Mouse (Mus musculus) adrenal gland, postnatal 14 days (tissue): Measurements from ENCODE around the gene Vmn1r152. TPM values are rescaled to one million over a fixed set of nuclear protein-coding genes. Genes with fewer than 3 reads are reported as not detected.
"Not testable (repeated sequence)": the region's sequence is repeated elsewhere in the genome, so short reads cannot be mapped to it uniquely, and the experiment has no call there.

Experiments
- DNase-seq: peaks from one replicate; pipeline ENCODE4 v3.0.0; 2021; ENCODE audit warnings: mixed read lengths
- long read RNA-seq, 2 experiments: library from polyadenylated mRNA; stranded (forward); transcript quantifications; one replicate each; pipeline ENCODE4 v2.0.0; 2021
- total RNA-seq: library from RNA; stranded (reverse); gene quantifications from 2 replicates; pipeline ENCODE4 v1.2.3, GENCODE M21; 2021

Gene Vmn1r152
- not detected in 2 replicates for total RNA-seq
- long read RNA-seq, experiment 1, result 0 reads
- long read RNA-seq, experiment 2, result 0 reads

DNA sequence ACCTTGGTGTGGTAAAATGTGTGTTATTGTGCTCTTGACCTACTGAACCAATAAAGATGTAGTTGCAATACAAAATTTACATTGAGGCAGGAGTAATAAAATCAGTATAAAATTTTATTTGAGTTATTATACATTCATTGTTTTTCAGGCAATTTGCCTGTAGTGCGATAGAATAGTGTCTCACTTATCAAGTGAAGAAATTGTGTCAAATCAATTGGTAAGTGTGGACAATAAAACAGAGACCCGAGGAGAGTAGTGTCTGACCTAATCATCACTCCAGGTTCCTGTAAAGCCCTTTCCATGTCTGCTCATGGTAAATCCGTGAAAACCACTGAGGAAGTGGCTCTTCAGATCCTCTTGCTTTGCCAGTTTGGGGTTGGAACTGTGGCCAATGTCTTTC, at the start of gene Vmn1r152:
Gene Vmn1r152 (plus strand): TSS at position 301 of the 400 bp plus-strand sequence.
- not testable (repeated sequence) for DNase-seq

DNA sequence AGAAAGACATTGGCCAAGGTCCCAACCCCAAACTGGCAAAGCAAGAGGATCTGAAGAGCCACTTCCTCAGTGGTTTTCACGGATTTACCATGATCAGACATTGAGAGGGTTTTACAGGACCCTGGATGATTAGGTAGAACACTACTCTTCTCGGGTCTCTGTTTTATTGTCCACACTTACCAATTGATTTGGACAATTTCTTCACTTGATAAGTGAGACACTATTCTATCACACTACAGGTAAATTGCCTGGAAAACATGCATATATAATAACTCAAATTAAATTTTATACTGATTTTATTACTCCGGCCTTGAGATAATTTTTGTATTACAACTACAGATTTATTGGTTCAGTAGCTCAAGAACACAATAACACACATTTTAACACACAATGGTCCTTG, 23.2 kb upstream of the Vmn1r152 start, which contains the start of gene Vmn1r151:
Gene Vmn1r151 (minus strand): TSS at position 101 of the 400 bp plus-strand sequence.
- DNase-seq, result not testable (repeated sequence)

- DNase-seq, result not testable (repeated sequence)
Measured at GRCm38 (mm10) chr7:22534787-22535186, 12.0 kb downstream of the Vmn1r152 start, which contains the start of gene Gm8677. TSS of gene Gm8677 (minus strand) at chr7:22534887.

GRCm38 (mm10) chr7:22565243-22565642, 42.5 kb downstream of the Vmn1r152 start, which contains the start of gene Gm4201:
TSS of gene Gm4201 (minus strand) at chr7:22565343.
- not testable (repeated sequence) for DNase-seq

Other genes starting within 250 kb of the Vmn1r152 start
- gene Gm4187, start 193.2 kb upstream of the Vmn1r152 start, total RNA-seq, result not detected in 2 replicates
- not detected in 2 replicates for gene Gm8660, start 151.9 kb upstream of the Vmn1r152 start, total RNA-seq
- not detected in 2 replicates for gene Vmn1r148, start 109.4 kb upstream of the Vmn1r152 start, total RNA-seq
- gene Vmn1r149, start 84.7 kb upstream of the Vmn1r152 start, total RNA-seq, result not detected in 2 replicates
- gene Gm10665, start 58.9 kb upstream of the Vmn1r152 start, total RNA-seq, result not detected in 2 replicates
- not detected in 2 replicates for gene Vmn1r151, start 23.3 kb upstream of the Vmn1r152 start, total RNA-seq
- gene Gm8677, start 11.9 kb downstream of the Vmn1r152 start, total RNA-seq, result not detected in 2 replicates
- gene Gm4201, start 42.4 kb downstream of the Vmn1r152 start, total RNA-seq, result not detected in 2 replicates
- not detected in 2 replicates for gene Gm4565, start 65.2 kb downstream of the Vmn1r152 start, total RNA-seq
- not detected in 2 replicates for gene Vmn1r155, start 135.1 kb downstream of the Vmn1r152 start, total RNA-seq
- not detected in 2 replicates for gene Gm8693, start 169.3 kb downstream of the Vmn1r152 start, total RNA-seq
- gene Gm4567, start 196.7 kb downstream of the Vmn1r152 start, total RNA-seq, result not detected in 2 replicates
- not detected in 2 replicates for gene Vmn1r157, start 238.7 kb downstream of the Vmn1r152 start, total RNA-seq